Mouse (Mus musculus) limb, embryonic 14.5 days (tissue): Measurements from ENCODE around the gene Ercc6l. TPM values are rescaled to one million over a fixed set of nuclear protein-coding genes. Genes with fewer than 3 reads are reported as not detected.
"Not testable (repeated sequence)": the region's sequence is repeated elsewhere in the genome, so short reads cannot be mapped to it uniquely, and the experiment has no call there.

Source experiments
- ATAC-seq: fragments of 200-750 bp; cut with Nextera tagmentation; 2 replicates; pipeline ENCODE4 v1.8.0; 2017; ENCODE audit warnings: low read depth, moderate number of reproducible peaks, moderate TSS enrichment; ENCODE audit not compliant: low FRiP score
- DNase-seq: peaks from one replicate; pipeline ENCODE4 v3.0.0-alpha.2; 2015; ENCODE audit warnings: low spot score
- H3K27ac ChIP-seq: fragments of 300-500 bp; sonication (generic); replicated peaks from 2 replicates; pipeline ENCODE4 v1.5.1; 2014; ENCODE audit warnings: low read depth, mild to moderate bottlenecking, low read length, moderate library complexity, mixed read lengths
- H3K27me3 ChIP-seq: fragments of 300-500 bp; sonication (generic); 2 replicates; pipeline ENCODE4 v1.6.1; 2014; ENCODE audit warnings: low read length, mixed read lengths; ENCODE audit not compliant: control insufficient read depth, insufficient read depth
- H3K36me3 ChIP-seq: fragments of 300-500 bp; sonication (generic); 2 replicates; pipeline ENCODE4 v1.6.1; 2014; ENCODE audit warnings: mild to moderate bottlenecking, low read length, moderate library complexity, mixed read lengths; ENCODE audit not compliant: control insufficient read depth, insufficient read depth
- H3K4me1 ChIP-seq: fragments of 300-500 bp; sonication (generic); 2 replicates; pipeline ENCODE4 v1.6.1; 2014; ENCODE audit warnings: antibody characterized with exemption, low read length, mixed read lengths; ENCODE audit not compliant: control insufficient read depth, insufficient read depth
- H3K4me2 ChIP-seq: fragments of 300-500 bp; sonication (generic); replicated peaks from 2 replicates; pipeline ENCODE4 v1.6.1; 2014; ENCODE audit warnings: low read depth, mild to moderate bottlenecking, low read length, moderate library complexity; ENCODE audit not compliant: severe bottlenecking
- H3K4me3 ChIP-seq: fragments of 300-500 bp; sonication (generic); replicated peaks from 2 replicates; pipeline ENCODE4 v1.5.1; 2014; ENCODE audit warnings: low read length
- H3K9ac ChIP-seq: fragments of 300-500 bp; sonication (generic); 2 replicates; pipeline ENCODE4 v1.6.1; 2014; ENCODE audit warnings: mild to moderate bottlenecking, low read depth, low read length, moderate library complexity; ENCODE audit not compliant: severe bottlenecking
- H3K9me3 ChIP-seq: fragments of 300-500 bp; sonication (generic); 2 replicates; pipeline ENCODE4 v1.6.1; 2016; ENCODE audit warnings: low read length; ENCODE audit not compliant: control insufficient read depth
- POLR2A ChIP-seq: fragments of 200-500 bp; IDR thresholded peaks from 2 replicates; pipeline ENCODE4 v1.8.0; 2012; ENCODE audit warnings: inconsistent platforms, mild to moderate bottlenecking, moderate library complexity, borderline replicate concordance; ENCODE audit not compliant: insufficient read depth, insufficient read length; ENCODE audit errors: extremely low read depth
- WGBS: fragments of 180-500 bp; shearing (Covaris S2); extraction: QIAGEN DNeasy Blood & Tissue Kit; methylation state at CpG from one replicate; pipeline ENCODE4 v1.1.7; 2014; 5-methylcytosine and 5-hydroxymethylcytosine counted together
- polyA plus RNA-seq, 2 experiments: library from polyadenylated mRNA; depleted of rRNA in 1 of 2; stranded (reverse) in 1 of 2; unstranded in 1 of 2; fragments of >200 nt; fragmentation: Nextera tagmentation in 1 of 2; extraction: Ambion mirVana in 1 of 2; gene quantifications; 2 replicates each; pipeline versions ENCODE4 v1.2.1 to v1.2.3; 2012 to 2014

Gene Ercc6l
- polyA plus RNA-seq, 2 experiments = 6.1 to 10.9 TPM

- Histone ChIP-seq H3K4me2 (no peak overlapping the region), H3K9ac (no peak overlapping the region), H3K27me3 (no peaks in the 10 kb centered on the region), H3K36me3 (peaks cover 11% of the 10 kb centered on the region; the same call in 1 of the 2 replicates), H3K9me3 (no peaks in the 10 kb centered on the region), H3K4me3 (no peak overlapping the region), H3K27ac (no peak overlapping the region), H3K4me1 (no peaks in the 10 kb centered on the region)
- WGBS = 88% methylated on average over 1 of the region's 1 CpGs
- no peak for DNase-seq
- no peak for ATAC-seq
- no peak for TF ChIP-seq POLR2A
Measured at GRCm38 (mm10) chrX:102141157-102141556, 15.7 kb downstream of the Ercc6l start.

DNA sequence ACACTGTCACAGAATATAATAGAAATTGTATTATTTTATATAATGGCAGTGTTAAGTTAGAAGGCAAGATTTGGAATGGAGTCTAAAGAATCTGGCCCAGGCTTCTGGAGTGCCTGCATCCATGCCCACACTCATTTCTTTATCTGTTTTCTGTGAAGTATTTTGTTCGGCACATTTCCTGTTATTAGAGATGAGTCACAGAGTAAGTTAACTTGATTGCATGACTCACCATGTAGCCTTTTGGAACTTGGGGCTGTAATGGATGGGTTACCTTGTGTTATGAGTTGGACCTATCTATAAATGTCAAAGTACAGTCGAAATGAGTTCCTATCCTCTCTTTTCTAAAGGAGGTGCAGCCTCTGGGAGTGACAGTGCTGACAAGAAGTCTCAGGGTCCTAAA lies 35.6 kb downstream of the Ercc6l start:
- Histone ChIP-seq H3K27me3 (no peaks in the 10 kb centered on the region), H3K4me1 (no peaks in the 10 kb centered on the region), H3K4me2 (no peak overlapping the region), H3K9me3 (no peaks in the 10 kb centered on the region), H3K9ac (no peak overlapping the region), H3K36me3 (peaks cover 6% of the 10 kb centered on the region; the same call in 1 of the 2 replicates), H3K4me3 (no peak overlapping the region), H3K27ac (no peak overlapping the region)
- 79% methylated on average over 2 of the region's 2 CpGs for WGBS
- no peak for DNase-seq
- ATAC-seq = no peak
- no peak for TF ChIP-seq POLR2A

- Histone ChIP-seq H3K4me2 (peak within 1 kb of the TSS; percentile 53), H3K9ac (peak within 1 kb of the TSS; percentile 66), H3K4me1 (no peaks in the 10 kb centered on the region), H3K4me3 (peak within 1 kb of the TSS; percentile 58), H3K27me3 (no peaks in the 10 kb centered on the region), H3K36me3 (no peaks in the 10 kb centered on the region), H3K9me3 (no peaks in the 10 kb centered on the region), H3K27ac (no peak within 1 kb of the TSS)
- 0 out of 2 replicates have a peak, but pooled peaks have one; percentile 18 for TF ChIP-seq POLR2A
- WGBS = 20% methylated on average over 28 of the region's 30 CpGs
- ATAC-seq (peak; percentile 100), DNase-seq (peak; percentile 98)
Measured at GRCm38 (mm10) chrX:102119042-102119864, 37.6 kb downstream of the Ercc6l start, which contains the start of gene Pin4. Gene Pin4 (plus strand): TSS chrX:102119447.

- Histone ChIP-seq H3K9ac (no peak overlapping the region), H3K36me3 (no peaks in the 10 kb centered on the region), H3K9me3 (no peaks in the 10 kb centered on the region), H3K27ac (no peak overlapping the region), H3K4me3 (no peak overlapping the region), H3K4me1 (no peaks in the 10 kb centered on the region), H3K27me3 (no peaks in the 10 kb centered on the region), H3K4me2 (no peak overlapping the region)
- ATAC-seq (no peak), DNase-seq (no peak)
- no peak for TF ChIP-seq POLR2A
- WGBS = 51% methylated on average over 4 of the region's 4 CpGs
Measured at GRCm38 (mm10) chrX:102115676-102116075, 41.2 kb downstream of the Ercc6l start.

GRCm38 (mm10) chrX:102109349-102109748 lies 47.5 kb downstream of the Ercc6l start:
- H3K27me3 ChIP-seq, H3K27ac ChIP-seq, H3K4me2 ChIP-seq, H3K4me3 ChIP-seq, H3K4me1 ChIP-seq, H3K9me3 ChIP-seq, H3K36me3 ChIP-seq, DNase-seq, ATAC-seq, H3K9ac ChIP-seq: not testable (repeated sequence)
- WGBS = 68% methylated on average over 5 of the region's 5 CpGs

DNA sequence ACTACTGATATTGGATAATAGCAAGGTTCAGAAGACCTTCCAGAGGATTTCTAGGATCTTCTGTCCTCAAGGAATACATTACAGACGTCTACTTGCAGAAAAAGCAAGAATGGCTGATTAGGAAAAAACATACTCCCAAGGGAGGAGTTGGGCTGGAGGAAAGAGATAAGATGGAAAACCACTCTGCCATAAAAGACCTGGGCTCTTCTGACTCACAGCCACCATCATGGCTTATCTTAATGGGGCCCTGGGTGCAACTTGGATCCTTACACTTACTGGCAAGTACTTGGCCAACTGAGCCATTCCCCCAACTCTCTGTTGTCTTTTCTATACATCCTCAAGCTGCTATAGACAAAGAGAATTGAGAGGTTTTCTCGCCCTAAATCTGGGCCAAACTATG lies 53.1 kb downstream of the Ercc6l start:
- not testable (repeated sequence) for H3K27ac ChIP-seq, H3K27me3 ChIP-seq, H3K9ac ChIP-seq, H3K4me3 ChIP-seq, H3K36me3 ChIP-seq, H3K9me3 ChIP-seq, ATAC-seq, H3K4me2 ChIP-seq, DNase-seq, H3K4me1 ChIP-seq
- 60% methylated on average over 2 of the region's 2 CpGs for WGBS
